Mouse (Mus musculus) layer of hippocampus, adult 18-20 months (tissue): ENCODE data around the gene Brms1l. TPM values are rescaled to one million over a fixed set of nuclear protein-coding genes. Genes with fewer than 3 reads are reported as not detected.

Experiments
- DNase-seq, 2 experiments: peaks; one replicate each; pipeline ENCODE4 v3.0.0; 2022; ENCODE audit warnings: low spot score in 2 of 2
- microRNA-seq, 2 experiments: library from miRNA; unstranded; fragments of <30 nt; microRNA quantifications; one replicate each; pipeline ENCODE4 v1.2.0; 2021
- total RNA-seq, 2 experiments: library from RNA; stranded (reverse); gene quantifications; 2 replicates each; pipeline ENCODE4 v1.2.3; 2021

The Brms1l gene
- total RNA-seq, 2 experiments from 2014 or later, result 73.2 to 75.4 TPM

DNA sequence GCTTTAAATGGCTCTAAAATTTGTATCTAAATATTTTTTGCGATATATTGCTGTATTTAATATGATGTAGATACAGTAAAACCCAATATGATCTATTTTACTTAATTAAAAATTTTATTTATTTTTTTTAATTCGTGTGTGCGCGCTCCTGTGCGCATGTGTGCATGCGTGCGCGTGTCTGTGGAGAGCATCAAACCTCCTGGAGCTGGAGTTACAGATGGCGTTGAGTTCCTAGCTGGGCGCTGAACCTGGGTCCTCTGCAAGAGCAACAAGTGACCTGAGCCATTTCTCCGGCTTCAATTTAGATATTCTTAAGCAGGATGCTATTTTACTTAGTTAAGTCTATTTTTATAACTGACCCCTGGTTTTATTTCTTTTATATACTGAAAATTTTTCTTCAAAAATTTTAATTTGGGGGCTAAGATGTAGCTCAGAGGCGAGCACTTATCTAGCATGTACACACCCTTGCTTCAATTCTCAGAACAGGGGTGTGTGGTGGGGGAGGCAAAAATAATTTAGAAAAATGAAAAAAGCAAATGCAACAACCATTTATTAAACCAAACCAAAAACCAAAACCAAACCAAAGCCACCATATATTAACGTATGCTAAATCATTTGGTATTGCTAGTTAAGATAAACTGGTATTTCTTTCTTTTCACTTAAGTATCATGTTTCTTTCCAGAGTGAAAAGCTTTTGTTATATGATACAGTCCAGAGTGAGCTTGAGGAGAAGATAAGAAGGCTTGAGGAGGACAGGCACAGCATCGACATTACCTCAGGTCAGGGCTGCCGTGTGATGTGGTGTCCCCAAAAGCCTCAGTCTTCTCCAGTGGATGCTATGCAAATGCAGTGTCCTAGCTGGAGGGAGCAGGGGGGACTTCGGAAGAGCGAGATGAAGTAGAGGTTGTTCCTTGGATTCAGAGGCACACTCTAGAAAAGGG is 23.6 kb downstream of the Brms1l start:
- no peak for DNase-seq

GRCm38 (mm10) chr12:55860631-55861030 is 24.5 kb downstream of the Brms1l start:
- no peak for DNase-seq

GRCm38 (mm10) chr12:55867738-55868137 is 31.6 kb downstream of the Brms1l start:
- no peak for DNase-seq

DNA sequence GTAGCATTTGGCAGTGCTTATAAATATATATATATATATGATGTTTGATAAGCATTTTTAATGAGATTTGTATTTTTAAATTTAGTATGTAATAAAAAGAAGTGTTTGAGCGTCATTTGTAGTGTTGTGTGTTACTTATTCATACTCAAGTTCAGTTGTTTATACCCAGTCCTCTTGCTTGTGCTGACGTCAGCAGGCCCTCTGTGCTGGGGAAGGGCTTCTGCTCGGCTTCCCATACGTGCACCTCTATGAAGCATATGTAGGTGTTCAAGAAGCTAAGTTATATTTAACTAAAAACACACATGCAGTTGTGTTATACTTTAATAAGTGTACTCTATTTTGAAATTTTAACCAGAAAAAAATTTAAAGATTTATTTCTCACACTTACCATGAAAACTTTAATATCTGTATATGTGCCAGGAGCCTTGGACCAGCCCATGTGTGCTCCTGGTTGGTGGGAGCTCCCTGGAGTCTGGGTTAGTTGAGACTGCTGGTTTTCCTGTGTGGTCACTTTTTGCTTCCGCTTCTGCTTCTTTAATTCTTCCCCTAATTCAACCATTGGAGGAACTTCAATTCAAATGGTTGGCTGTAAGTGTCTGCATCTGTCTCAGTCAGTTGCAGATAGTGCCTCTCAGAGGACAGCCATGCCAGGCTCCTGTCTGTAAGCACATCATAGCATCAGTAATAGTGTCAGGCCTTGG is 33.6 kb downstream of the Brms1l start:
- DNase-seq, result no peak

GRCm38 (mm10) chr12:55885449-55885848 is 49.3 kb downstream of the Brms1l start:
- DNase-seq, result no peak

DNA sequence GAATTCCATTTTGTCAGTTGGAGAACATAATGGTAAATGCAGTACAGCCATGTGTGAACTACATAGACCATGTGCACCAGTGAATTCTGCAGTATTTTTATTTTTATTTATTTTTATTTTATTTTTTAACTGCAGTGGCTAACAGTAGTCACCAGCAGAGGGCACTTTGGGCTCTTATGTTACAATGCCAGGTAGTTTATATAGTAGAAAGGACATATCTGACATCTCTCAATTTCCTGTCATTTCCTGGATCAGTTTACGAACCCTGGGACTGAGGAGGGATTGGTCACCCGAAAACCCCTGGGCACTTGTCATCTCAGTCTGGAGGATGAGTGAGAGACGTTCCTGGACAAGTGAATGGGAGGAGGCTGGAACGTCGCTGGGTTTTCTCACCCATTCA is 52.4 kb downstream of the Brms1l start:
- DNase-seq, result peak; percentile 5 to 56

GRCm38 (mm10) chr12:55904801-55905200 is 68.7 kb downstream of the Brms1l start:
- no peak for DNase-seq

GRCm38 (mm10) chr12:55912138-55912537 is 76.0 kb downstream of the Brms1l start:
- DNase-seq, result no peak

- DNase-seq, result no peak
Measured at GRCm38 (mm10) chr12:55913201-55913600, 77.1 kb downstream of the Brms1l start.

DNA sequence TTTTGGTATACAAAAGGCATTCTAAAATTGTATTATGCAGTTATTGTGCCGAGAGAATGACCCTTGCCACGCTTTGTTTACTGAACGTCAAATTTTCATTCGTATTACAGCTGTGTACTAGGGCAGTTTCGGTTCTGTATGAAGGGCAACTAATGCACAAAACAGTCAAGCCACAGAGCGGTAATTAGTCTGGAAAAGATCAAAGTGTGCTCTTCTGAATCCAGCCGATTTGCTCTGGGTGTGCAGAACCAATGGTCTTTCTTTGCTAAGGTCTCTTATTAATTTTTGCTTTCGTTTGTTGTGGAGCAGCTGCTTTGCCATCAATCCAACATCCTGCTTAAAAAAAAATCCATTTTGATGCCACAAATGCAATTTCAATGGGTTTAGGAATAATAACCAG is 80.1 kb downstream of the Brms1l start:
- no peak for DNase-seq

GRCm38 (mm10) chr12:55917020-55917419 is 80.9 kb downstream of the Brms1l start:
- no peak for DNase-seq

Small RNA genes within 50 kb of the gene (microRNA-seq; reads per million reads assigned to microRNA genes)
- gene Gm23394, result 0.25 to 4.9 reads per million in 2 experiments

Other genes starting within 250 kb of the Brms1l start
- under 1 TPM in 1 of 2 experiments, not detected in 1; 0.20 TPM for gene Insm2, start 236.9 kb upstream of the Brms1l start, total RNA-seq
- gene Ralgapa1, start 15.2 kb upstream of the Brms1l start, total RNA-seq, result 100 to 1,000 TPM; 117 to 126 TPM